Mouse (Mus musculus) midbrain, embryonic 16.5 days (tissue): ENCODE measurements at regions not wholly inside any gene's neighbourhood (a gene's known extent, or its start where the extent isn't known, plus 50 kb on each side); places are given as distances from the start of the nearest gene placed in this dataset.

Experiments used
- ATAC-seq: fragments of 200-750 bp; cut with Nextera tagmentation; 2 replicates; pipeline ENCODE4 v1.8.0; 2017; ENCODE audit warnings: moderate TSS enrichment
- H3K27ac ChIP-seq: fragments of 300-500 bp; sonication (generic); 2 replicates; pipeline ENCODE4 v1.5.1; 2014; ENCODE audit warnings: mild to moderate bottlenecking, low read length, mixed read lengths
- H3K27me3 ChIP-seq: fragments of 300-500 bp; sonication (generic); 2 replicates; pipeline ENCODE4 v1.6.1; 2014; ENCODE audit warnings: low read depth, low read length, mixed read lengths; ENCODE audit not compliant: control insufficient read depth, insufficient read depth
- H3K36me3 ChIP-seq: fragments of 300-500 bp; sonication (generic); 2 replicates; pipeline ENCODE4 v1.6.1; 2014; ENCODE audit warnings: mild to moderate bottlenecking, low read length, moderate library complexity, mixed read lengths; ENCODE audit not compliant: control insufficient read depth, insufficient read depth
- H3K4me1 ChIP-seq: fragments of 300-500 bp; sonication (generic); 2 replicates; pipeline ENCODE4 v1.6.1; 2014; ENCODE audit warnings: mild to moderate bottlenecking, low read length, mixed read lengths; ENCODE audit not compliant: control insufficient read depth, insufficient read depth
- H3K4me2 ChIP-seq: fragments of 300-500 bp; sonication (generic); 2 replicates; pipeline ENCODE4 v1.6.1; 2014; ENCODE audit warnings: mild to moderate bottlenecking, low read length, mixed read lengths
- H3K4me3 ChIP-seq: fragments of 300-500 bp; sonication (generic); 2 replicates; pipeline ENCODE4 v1.5.1; 2014; ENCODE audit warnings: low read depth, mild to moderate bottlenecking, low read length, moderate library complexity, mixed read lengths
- H3K9ac ChIP-seq: fragments of 300-500 bp; sonication (generic); 2 replicates; pipeline ENCODE4 v1.6.1; 2014; ENCODE audit warnings: low read depth, low read length, mixed read lengths
- H3K9me3 ChIP-seq: fragments of 300-500 bp; sonication (generic); replicated peaks from 2 replicates; pipeline ENCODE4 v1.6.1; 2014; ENCODE audit warnings: mild to moderate bottlenecking, low read length, mixed read lengths; ENCODE audit not compliant: control insufficient read depth, poor library complexity, severe bottlenecking
- WGBS: fragments of 180-500 bp; shearing (Covaris S2); extraction: QIAGEN DNeasy Blood & Tissue Kit; methylation state at CpG from one replicate; pipeline ENCODE4 v1.1.7; 2014; 5-methylcytosine and 5-hydroxymethylcytosine counted together

DNA sequence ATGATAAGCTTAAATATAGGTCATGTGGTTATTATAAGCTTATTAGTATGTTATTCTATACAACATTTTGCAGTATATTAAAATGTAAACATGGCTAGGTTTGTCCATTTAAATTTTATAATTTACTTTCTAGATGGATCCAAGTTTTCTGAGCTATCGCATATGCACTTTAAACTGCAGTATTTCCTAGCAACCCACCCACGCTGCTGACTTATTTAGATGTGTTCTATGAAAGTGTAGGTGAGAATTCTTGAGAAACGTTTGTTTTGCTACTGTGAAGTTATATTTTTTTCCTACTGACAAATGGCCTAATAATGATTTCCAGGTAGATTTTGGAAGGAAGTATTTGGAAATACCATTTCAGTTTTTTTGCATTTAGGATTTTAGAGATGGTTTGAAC lies 308.0 kb downstream of the Gbe1 start:
- Histone ChIP-seq H3K27me3 (no peaks in the 10 kb centered on the region), H3K9me3 (no peaks in the 10 kb centered on the region), H3K9ac (no peak overlapping the region), H3K4me3 (no peak overlapping the region), H3K4me2 (no peak overlapping the region), H3K4me1 (no peaks in the 10 kb centered on the region), H3K36me3 (no peaks in the 10 kb centered on the region), H3K27ac (no peak overlapping the region)
- 86% methylated on average over 3 of the region's 3 CpGs for WGBS
- no peak for ATAC-seq

DNA sequence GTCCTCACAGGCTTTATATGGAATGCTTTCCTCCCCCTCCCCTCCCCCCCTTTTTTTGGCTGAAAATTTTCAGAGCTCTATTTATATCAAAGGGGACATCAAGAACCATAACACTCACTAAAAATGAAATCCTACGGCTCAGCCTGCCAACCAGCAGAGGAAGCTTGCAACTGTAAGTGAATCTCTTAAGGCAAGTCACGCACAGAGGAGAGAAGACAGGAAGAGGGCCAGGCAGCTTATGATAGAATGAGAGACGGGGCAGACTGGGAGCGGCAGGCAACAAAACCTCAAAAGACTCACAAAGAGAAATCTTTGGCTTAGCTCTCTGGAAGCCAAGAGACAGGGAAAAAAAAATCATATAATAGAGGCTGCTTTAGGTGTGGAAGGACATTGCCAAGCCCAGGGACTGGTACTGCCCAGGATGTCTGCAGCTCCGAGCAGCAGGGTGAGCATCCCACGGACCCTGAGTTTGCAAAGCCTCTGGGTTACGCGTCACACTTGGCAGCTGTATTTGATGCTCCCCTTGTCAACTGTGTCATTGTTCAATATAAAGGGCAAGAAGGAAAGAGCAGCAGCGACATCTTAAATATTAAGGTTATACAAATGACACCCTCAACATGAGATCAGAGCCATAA lies 330.0 kb downstream of the Gbe1 start:
- ATAC-seq, result peak; percentile 69; the same call in 1 of the 2 replicates

DNA sequence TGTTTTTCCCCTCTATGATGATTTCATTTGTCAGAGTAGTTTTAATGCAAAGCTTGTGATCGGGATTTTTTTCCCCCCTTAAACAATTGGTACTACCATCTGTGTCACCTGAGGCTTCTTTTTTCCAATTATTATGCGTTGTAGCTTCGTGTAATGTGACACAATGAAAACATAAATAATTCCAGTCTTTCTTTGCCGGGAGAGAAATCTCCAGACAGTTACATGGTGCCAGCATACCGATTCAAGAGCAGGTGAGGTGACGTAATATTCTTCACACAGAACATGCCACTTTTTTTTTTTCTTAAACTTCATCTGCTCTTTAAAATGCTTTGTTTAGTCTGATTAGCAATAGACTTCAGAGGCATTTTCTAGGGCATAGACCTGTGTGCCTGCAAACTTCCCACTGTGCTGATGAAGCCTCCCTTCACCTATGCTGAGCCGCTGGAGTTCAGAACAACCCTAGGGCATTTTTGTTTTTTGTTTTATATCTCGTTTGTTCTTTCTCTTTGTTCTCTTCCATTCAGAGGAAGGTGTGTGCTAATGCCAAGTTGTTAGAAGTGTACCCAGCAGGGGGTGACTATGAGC lies 331.0 kb downstream of the Gbe1 start:
- ATAC-seq, result peak; percentile 78; the same call in 1 of the 2 replicates

More for the DNA sequence above, 330.0 kb downstream of the Gbe1 start:
- Histone ChIP-seq H3K4me2 (peak overlapping the region; percentile 21), H3K9me3 (no peaks in the 10 kb centered on the region), H3K9ac (peak overlapping the region; percentile 41; the same call in 1 of the 2 replicates), H3K27me3 (no peaks in the 10 kb centered on the region), H3K4me3 (no peak overlapping the region), H3K36me3 (no peaks in the 10 kb centered on the region), H3K27ac (peak overlapping the region; percentile 75), H3K4me1 (peaks cover 7% of the 10 kb centered on the region; the same call in 1 of the 2 replicates)
- 50% methylated on average over 9 of the region's 9 CpGs for WGBS

DNA sequence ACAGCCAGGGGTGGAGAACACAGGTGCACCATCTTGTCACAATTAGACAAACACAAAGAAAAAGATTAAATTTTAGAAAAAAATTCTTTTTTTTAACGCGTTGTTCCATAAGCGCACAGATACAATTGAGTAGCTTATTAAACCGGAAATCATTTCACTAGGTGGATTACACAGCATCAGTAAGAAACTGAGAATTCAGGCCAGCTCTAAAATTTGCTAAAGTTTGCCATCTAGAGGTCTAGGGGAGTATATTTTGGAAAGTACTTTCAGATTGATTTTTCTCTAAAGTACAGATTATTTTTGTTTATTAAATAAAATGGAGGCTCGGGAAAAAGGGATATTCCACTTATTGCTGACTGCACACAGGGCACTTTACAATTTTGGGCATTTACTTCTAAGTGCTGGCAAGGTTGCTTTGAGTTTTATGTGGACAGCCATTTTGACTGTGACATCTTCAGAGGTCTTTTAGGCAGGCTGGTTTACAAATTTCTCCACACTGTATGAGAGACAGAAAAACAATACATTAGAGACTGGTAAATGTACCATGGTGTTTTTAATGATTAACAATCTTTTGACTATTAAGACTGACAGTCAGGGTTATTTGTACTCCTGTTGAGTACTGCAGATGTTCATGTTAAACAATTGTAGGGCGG lies 340.8 kb downstream of the Gbe1 start:
- H3K27me3 ChIP-seq, result no peaks in the 10 kb centered on the region
- H3K9me3 ChIP-seq, result no peaks in the 10 kb centered on the region
- no peaks in the 10 kb centered on the region for H3K36me3 ChIP-seq
- no peak overlapping the region for H3K27ac ChIP-seq
- H3K4me3 ChIP-seq, result no peak overlapping the region
- H3K9ac ChIP-seq, result no peak overlapping the region
- ATAC-seq, result 0 out of 2 replicates have a peak, but pooled peaks have one; percentile 17
- 43% methylated on average over 6 of the region's 6 CpGs for WGBS
- no peak overlapping the region for H3K4me2 ChIP-seq
- no peaks in the 10 kb centered on the region for H3K4me1 ChIP-seq

More for the DNA sequence above, 331.0 kb downstream of the Gbe1 start:
- Histone ChIP-seq H3K27me3 (no peaks in the 10 kb centered on the region), H3K36me3 (no peaks in the 10 kb centered on the region), H3K27ac (peak overlapping the region; percentile 75), H3K9ac (0 out of 2 replicates have a peak overlapping the region, but pooled peaks have one; percentile 14), H3K9me3 (no peaks in the 10 kb centered on the region), H3K4me3 (no peak overlapping the region), H3K4me1 (peaks cover 7% of the 10 kb centered on the region; the same call in 1 of the 2 replicates), H3K4me2 (peak overlapping the region; percentile 27)
- 45% methylated on average over 8 of the region's 8 CpGs for WGBS

DNA sequence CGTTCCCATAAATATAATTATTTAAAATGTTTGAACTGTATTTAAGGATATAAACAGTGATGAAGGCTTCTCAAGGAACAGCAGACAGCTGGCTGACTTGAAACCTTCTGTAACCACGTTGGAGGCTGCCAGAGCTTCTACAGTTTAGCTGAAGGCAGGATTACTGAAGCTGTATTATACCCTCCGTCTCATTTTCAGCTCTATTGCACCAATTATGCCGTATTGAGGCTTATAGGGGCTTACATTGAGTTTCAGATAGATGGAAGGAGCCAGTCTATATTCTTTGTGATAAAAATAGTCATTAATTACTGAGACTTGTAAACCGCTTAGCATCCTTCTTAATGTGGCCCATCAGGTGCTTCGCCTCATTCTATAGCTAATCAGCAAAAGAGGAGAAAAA lies 376.1 kb downstream of the Gbe1 start:
- Histone ChIP-seq H3K9me3 (no peaks in the 10 kb centered on the region), H3K4me2 (no peak overlapping the region), H3K27me3 (no peaks in the 10 kb centered on the region), H3K27ac (no peak overlapping the region), H3K36me3 (no peaks in the 10 kb centered on the region), H3K4me3 (no peak overlapping the region), H3K4me1 (no peaks in the 10 kb centered on the region), H3K9ac (no peak overlapping the region)
- WGBS, result 57% methylated on average over 6 of the region's 6 CpGs
- ATAC-seq, result no peak

DNA sequence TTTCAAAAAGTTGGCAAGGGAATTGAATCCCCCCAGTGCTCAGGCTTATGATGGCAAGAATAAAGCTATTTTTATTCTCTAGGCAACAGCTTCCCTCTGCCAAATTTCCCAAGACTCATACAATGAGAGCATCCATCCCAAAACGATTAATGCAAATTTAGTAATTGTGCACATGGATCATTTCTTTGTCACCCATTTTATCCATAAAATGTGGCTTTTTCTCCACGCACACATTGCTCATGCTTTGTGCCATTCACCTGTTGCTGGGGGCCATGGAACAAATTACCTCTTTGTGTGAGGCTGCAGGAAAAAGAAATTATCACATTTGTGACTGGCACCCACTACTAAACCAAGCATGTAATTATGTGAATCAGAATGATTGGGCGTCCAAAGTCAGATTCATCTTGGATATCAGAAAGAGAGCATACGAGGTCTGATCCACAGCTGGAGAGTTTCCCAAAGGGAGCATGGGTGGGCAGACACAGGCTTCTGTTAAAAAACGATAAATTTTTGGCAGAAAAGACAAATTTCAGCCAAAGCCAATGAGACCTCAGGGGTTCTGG lies 411.1 kb downstream of the Gbe1 start:
- peak; percentile 85 for ATAC-seq

DNA sequence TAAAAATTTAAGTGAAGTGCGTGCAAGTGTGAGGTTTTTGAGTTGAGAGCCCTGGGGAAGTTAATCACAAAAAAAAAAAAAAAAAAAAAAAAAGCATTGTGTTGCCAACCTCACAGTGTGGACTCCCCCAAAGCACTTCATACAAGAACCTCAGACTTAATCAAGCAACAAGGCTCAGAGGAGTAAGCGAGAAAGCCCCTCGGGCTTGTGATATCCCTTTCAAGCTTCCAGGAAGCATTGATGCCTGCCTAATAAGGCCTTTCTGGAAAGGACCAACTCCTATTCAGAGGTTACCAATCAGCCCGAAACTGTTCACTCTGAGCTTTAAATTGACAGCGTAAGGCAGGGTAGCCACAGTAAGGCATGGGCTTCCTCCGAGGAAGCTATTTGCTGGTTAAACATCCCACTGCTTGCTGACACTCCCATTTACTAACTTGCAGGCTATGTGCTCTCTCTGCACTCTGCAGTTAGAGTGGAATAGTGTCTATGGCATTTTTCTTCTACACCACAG lies 411.6 kb downstream of the Gbe1 start:
- 14% methylated on average over 6 of the region's 6 CpGs for WGBS
- Histone ChIP-seq H3K4me1 (peaks cover 7% of the 10 kb centered on the region), H3K27me3 (no peaks in the 10 kb centered on the region), H3K36me3 (no peaks in the 10 kb centered on the region), H3K4me3 (no peak overlapping the region), H3K4me2 (peak overlapping the region; percentile 5; the same call in 1 of the 2 replicates), H3K9ac (no peak overlapping the region), H3K9me3 (no peaks in the 10 kb centered on the region), H3K27ac (0 out of 2 replicates have a peak overlapping the region, but pooled peaks have one; percentile 26)
- ATAC-seq, result peak; percentile 82

More for the DNA sequence above, 411.1 kb downstream of the Gbe1 start:
- 18% methylated on average over 5 of the region's 5 CpGs for WGBS
- Histone ChIP-seq H3K4me3 (no peak overlapping the region), H3K9me3 (no peaks in the 10 kb centered on the region), H3K4me2 (no peak overlapping the region), H3K4me1 (peaks cover 7% of the 10 kb centered on the region), H3K27ac (no peak overlapping the region), H3K36me3 (no peaks in the 10 kb centered on the region), H3K27me3 (no peaks in the 10 kb centered on the region), H3K9ac (no peak overlapping the region)

DNA sequence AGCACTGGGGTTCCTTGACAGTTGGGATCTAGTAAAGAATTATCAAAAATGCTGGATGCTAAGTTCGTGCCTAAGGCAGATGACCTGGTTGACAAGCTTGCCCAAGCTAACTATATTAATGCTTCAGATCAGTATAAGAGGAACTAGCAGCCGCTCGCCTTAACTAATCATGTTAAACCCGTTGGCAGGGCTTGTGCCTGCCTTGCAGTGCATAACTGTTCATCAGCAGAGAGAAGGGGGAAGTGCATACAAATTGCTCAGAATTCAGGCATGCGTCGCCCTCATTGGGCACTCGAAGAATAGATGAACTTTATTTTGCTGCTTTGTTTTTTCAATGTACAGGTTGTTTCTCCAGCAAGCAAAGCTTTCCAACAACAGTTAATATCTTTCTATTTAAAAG lies 419.3 kb downstream of the Gbe1 start:
- Histone ChIP-seq H3K4me3 (no peak overlapping the region), H3K9ac (no peak overlapping the region), H3K9me3 (no peaks in the 10 kb centered on the region), H3K4me1 (no peaks in the 10 kb centered on the region), H3K27ac (no peak overlapping the region), H3K36me3 (no peaks in the 10 kb centered on the region), H3K27me3 (no peaks in the 10 kb centered on the region), H3K4me2 (no peak overlapping the region)
- ATAC-seq, result 0 out of 2 replicates have a peak, but pooled peaks have one; percentile 28
- WGBS, result 81% methylated on average over 7 of the region's 7 CpGs
